Mouse (Mus musculus): ENCODE results near the gene Slc9a3r1. TPM values are rescaled to one million over a fixed set of nuclear protein-coding genes. Genes with fewer than 3 reads are reported as not detected.
A peak's percentile ranks its signal among the peaks of the same experiment; 100 is the strongest.

Gene Slc9a3r1
- total RNA-seq, 2 experiments from 2014 or later: 1.8 to 2.6 TPM

DNA sequence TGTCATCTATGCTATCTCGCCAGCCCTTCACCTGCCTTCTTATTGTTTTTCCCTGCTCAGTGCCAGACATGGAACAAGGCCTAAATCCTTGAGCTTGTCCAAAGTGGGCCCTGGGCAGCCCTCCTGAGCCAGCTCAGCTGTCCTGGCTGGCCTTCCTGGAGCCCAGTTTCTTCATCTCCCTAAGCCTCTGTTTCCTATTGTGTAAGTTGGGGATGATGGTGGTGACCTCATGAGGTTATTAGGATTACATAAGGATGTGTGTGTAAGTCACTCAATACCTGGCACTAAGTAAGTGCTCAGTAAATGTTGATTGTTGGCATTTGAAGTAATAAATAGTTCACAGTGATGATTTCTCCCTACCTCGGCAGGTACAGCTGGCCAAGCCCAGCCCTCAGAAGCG, 3.6 kb downstream of the Slc9a3r1 start:
- H3K4me3 ChIP-seq: no peak overlapping the region
- peak; percentile 6 for DNase-seq
- intact Hi-C loops (cut with DNase I): no loop called here
- H3K27ac ChIP-seq: no peak overlapping the region
- no peak for TF ChIP-seq CTCF (IDR thresholded peaks at IDR 0.05)

DNA sequence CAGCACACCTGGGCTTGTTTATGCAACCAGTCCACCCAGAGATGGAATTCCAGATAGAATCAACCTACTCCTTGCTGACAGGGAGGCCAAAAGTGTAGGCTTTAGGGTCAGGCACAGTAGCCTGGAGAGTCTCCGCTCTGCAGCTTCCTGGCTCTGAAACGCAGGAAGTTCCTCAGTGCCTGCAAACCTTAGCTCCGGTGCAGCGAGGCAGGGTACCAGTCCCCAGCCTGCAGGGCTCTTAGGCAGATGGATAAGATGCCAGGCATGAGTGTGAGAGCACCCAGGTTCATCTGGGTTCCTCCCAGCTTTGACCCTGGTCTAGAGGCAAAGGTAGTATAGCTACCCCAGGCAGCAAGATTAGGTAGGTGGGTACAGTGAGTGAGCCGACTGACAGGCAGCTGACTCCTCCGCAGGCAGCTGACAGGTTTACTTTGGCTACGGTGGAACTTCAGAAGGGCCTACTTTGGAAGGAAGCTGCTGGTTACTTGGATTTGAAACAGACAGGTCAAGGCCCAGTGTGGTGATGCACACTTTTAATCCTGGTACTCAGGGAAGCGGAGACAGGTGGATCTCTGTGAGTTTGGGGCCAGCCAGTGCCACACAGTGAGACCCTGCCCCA, 4.6 kb downstream of the Slc9a3r1 start:
- peak; percentile 7 for DNase-seq
- intact Hi-C loops (cut with DNase I): no loop called here
- Histone ChIP-seq H3K27ac (no peak overlapping the region), H3K4me3 (no peak overlapping the region)
- no peak for TF ChIP-seq CTCF (IDR thresholded peaks at IDR 0.05)

DNA sequence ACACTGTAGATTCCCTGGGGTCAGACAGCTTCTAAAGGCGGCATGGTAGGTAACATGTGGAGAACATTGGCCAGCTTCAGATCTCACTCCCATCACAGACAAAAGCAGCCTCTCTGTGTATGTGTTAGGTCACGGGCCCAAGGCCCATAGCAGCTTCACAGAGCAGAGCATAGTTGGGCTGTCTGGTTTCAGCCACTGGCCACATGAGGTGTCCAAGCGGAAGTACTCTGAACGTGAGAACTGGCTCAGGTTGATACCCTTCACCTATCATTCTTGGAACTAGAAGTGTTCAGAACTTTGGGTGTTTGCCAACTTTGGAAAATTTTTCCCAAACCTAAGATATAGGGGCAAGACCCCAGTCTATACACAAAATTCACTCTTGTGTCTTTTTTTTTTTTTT, 6.3 kb downstream of the Slc9a3r1 start:
- no peak for TF ChIP-seq CTCF (IDR thresholded peaks at IDR 0.05)
- no peak for DNase-seq
- intact Hi-C loops (cut with DNase I): no loop called here
- Histone ChIP-seq H3K27ac (no peak overlapping the region), H3K4me3 (no peak overlapping the region)

DNA sequence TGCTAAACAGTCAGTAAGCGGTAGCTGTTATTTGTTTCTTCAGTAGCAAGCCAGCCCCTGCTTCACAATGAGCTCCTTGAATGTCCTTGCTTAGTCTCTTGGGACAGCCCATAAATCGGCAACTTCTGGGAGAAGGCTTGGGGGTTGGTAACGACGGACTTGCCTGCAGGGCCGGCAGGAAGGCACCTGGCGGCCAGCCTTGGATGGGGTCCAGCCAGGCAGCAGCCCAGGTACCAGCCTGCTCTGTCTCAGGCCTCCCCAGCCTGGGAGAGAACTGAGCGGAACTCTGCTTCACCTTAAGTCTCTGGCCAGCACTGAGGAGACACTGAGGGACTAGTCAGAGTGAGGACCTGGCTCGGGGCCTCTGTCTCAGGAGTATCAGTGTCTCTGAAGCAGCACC, 8.0 kb downstream of the Slc9a3r1 start:
- intact Hi-C loops (cut with DNase I): no loop called here
- TF ChIP-seq CTCF (IDR thresholded peaks at IDR 0.05): no peak
- Histone ChIP-seq H3K27ac (no peak overlapping the region), H3K4me3 (no peak overlapping the region)
- no peak for DNase-seq

DNA sequence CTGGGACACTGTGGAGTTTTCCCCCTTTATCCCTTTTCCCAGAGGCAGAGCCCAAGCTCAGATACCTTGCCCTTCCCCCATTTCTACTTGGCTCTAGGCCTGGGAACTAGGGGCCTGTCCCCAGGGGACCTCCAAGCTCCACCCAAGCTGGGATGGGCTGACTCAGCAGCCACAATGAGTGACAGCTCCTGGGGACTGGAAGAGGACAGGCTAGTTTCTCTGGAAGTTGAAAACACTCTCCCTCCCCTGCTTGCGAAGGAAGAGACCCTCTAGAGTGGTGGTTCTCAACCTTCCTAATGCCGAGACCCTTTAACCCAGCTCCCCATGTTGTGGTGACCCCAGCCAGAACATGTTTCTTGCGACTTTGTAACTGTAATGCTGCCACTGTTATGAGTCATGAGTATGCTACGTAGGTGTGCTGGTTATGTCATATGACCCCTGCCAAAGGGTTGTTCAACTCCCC, 9.7 kb downstream of the Slc9a3r1 start:
- H3K4me3 ChIP-seq: no peak overlapping the region
- no peak for TF ChIP-seq CTCF (IDR thresholded peaks at IDR 0.05)
- DNase-seq: no peak
- intact Hi-C loops (cut with DNase I): no loop called here
- no peak overlapping the region for H3K27ac ChIP-seq

DNA sequence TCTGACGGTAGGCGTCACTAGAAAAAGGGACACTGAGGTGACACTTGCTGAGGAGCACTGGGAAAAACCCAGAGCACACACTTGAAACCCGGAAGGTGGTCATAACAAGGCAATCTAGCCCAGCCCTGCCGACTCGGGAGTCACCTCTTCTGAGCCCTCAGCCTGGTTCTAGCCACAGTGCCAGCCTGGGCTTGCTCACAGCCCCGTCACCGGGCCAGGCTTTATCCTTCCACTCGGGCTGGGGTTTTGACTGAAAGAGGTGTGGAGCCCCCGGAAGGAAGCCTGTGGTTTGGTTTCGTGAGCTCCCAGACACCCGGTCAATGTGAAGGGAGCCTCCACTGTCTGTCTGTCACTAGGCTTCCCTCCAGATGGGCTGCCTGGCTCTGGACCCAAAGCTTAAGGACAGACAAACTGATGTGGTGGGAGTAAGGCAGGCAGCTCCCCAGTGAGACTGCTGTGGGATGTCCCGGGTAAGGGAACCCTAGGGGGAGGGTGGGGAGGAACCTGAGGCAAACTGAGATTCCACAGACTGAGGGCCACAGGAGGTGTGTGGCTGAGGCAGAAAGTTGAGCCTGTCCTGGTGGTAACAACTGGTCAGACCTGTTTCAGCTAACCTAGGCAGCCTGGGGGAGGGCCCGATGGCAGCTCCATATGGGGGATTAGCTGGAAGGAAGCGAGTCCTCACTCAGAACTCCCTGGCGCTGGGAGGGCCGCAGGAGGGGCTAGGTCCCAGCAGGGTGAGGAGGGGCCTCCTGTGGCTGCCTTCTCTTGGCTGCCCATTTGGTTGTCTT, 10.6 kb downstream of the Slc9a3r1 start:
- no peak for DNase-seq
- intact Hi-C loops (cut with DNase I): no loop called here
- Histone ChIP-seq H3K4me3 (no peak overlapping the region), H3K27ac (no peak overlapping the region)
- no peak for TF ChIP-seq CTCF (IDR thresholded peaks at IDR 0.05)

DNA sequence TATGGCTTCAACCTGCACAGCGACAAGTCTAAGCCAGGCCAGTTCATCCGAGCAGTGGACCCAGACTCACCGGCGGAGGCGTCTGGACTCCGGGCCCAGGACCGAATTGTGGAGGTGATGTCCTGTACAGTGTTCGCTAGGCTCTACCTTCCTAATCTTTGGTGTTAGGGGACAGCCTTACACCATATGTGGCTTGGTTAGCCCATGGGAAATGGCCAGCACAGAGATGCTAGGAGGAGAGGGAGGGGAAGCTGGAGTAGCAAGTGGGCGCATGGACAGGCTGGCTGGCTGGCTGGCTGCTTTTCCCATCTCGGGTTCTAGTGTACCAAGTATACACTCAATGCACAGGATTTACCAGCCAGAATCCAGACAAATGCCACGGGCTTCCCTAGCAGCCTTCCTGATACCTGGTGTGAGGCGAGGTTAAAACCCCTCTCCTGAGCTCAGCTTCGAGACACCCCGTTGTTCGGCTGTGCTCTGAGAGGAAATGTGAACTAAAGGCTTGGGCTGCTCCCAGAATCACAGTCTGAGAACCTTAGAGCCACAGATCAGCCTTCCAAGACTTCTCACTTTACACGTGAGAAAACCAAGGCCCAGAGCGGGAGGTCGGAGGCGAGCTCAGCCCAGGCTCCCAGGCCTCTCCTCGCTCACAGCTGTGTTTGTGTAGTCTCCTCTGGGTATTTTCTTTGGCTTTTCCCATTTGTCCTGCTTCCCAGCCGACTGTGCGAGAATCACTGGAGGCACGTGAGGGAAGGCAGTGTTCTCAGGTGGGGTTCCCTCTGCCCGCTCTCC, 13.5 kb downstream of the Slc9a3r1 start:
- peak overlapping the region; percentile 56 for H3K27ac ChIP-seq
- no peak for DNase-seq
- no peak overlapping the region for H3K4me3 ChIP-seq
- TF ChIP-seq CTCF (IDR thresholded peaks at IDR 0.05): no peak
- intact Hi-C loops (cut with DNase I): no loop called here

DNA sequence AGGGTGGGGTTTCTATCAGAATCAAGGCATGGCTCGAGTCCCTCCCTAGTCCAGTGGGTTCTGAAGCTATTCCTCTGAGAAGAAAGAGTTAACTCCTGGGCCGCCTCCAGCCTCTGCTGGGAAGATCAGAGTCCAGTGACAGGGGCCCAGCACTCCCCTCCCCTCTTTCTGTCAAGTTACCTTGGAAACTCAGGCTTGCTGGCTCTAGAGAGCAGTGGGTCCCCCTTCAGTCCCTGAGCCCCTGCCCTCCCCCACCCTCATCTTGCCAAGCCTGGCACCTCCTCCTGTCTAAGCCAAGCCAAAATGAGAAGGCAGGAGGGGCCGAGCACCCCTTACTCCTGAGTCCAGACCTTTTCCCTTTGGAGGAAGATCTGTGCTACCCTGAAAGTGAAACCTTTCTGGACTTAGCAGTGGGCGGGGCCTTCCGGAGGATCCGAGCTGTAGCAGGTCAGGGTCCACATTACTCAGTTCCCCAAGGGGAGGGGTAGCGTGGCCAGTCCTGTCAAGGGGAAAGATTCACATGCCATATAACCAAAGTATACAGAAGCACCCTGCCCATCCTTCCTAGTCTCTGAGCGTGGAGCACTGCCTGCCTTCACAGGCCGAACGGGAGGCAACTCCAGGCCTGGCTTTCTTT, 14.5 kb downstream of the Slc9a3r1 start:
- Histone ChIP-seq H3K27ac (peak overlapping the region; percentile 7; the same call in 1 of the 2 replicates), H3K4me3 (no peak overlapping the region)
- intact Hi-C loops (cut with DNase I): no loop called here
- DNase-seq: no peak
- TF ChIP-seq CTCF (IDR thresholded peaks at IDR 0.05): no peak

DNA sequence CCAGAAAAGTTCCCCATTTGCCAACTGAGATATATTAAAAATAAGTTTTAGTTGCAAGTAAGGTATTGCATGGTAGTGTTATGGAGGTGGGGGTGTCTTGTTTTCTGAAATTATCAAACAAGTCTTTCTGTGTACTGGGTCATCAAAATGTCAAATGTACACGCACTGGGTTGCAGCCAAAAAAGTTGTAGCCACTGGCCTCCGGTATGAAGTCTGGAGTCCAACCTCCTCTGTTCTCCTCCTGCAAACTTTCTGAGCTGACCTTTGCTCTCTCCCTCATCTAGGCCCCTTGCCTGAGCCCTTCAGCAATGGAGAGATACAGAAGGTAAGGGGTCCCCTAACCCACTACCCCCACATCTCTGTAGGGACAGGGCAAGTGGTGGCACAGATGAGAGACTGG, 15.6 kb downstream of the Slc9a3r1 start:
- no peak for TF ChIP-seq CTCF (IDR thresholded peaks at IDR 0.05)

DNA sequence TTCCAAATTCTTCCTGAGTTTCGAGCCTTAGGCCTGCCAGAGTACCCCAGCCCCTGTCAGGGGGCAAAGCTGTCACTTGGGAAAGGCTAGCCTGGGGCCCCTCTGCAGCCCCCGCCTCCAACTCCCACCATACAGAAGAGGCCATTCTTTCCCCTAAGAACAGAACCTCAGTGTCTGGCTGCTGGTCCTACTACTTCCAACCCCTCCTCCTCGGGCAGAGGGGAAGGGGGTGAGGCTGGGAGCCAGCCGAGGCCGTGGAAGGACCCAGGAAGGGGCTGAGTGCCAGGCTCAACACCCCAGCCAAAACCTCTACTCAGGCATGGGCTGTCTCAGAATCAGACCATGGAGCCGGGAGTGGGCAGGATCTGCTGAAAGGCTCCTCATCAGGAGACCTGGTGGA, 16.1 kb downstream of the Slc9a3r1 start:
- intact Hi-C loops (cut with DNase I): no loop called here
- Histone ChIP-seq H3K4me3 (no peak overlapping the region), H3K27ac (0 out of 2 replicates have a peak overlapping the region, but pooled peaks have one; percentile 8)
- TF ChIP-seq CTCF (IDR thresholded peaks at IDR 0.05): no peak
- DNase-seq: no peak

More for the DNA sequence above, 15.6 kb downstream of the Slc9a3r1 start:
- no peak overlapping the region for H3K4me3 ChIP-seq
- intact Hi-C loops (cut with DNase I): no loop called here
- 0 out of 2 replicates have a peak overlapping the region, but pooled peaks have one; percentile 8 for H3K27ac ChIP-seq
- no peak for DNase-seq

DNA sequence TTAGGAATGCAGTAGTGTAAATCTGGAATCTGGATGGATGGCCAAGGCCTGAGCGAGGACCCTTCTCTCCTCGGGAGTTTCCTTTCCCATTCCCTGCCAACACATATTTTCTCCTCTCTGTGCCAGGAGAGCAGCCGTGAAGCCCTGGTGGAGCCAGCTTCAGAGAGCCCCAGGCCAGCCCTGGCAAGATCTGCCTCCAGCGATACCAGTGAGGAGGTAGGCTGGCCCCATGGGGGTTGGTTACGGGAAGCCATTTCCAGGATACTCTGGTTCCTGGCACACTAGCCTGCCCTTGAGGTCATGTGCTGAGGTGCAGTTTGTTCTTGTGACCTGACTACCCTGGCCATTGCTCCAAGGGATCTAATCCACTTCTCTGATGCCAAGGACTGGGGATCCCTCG, 16.7 kb downstream of the Slc9a3r1 start:
- intact Hi-C loops (cut with DNase I): no loop called here

DNA sequence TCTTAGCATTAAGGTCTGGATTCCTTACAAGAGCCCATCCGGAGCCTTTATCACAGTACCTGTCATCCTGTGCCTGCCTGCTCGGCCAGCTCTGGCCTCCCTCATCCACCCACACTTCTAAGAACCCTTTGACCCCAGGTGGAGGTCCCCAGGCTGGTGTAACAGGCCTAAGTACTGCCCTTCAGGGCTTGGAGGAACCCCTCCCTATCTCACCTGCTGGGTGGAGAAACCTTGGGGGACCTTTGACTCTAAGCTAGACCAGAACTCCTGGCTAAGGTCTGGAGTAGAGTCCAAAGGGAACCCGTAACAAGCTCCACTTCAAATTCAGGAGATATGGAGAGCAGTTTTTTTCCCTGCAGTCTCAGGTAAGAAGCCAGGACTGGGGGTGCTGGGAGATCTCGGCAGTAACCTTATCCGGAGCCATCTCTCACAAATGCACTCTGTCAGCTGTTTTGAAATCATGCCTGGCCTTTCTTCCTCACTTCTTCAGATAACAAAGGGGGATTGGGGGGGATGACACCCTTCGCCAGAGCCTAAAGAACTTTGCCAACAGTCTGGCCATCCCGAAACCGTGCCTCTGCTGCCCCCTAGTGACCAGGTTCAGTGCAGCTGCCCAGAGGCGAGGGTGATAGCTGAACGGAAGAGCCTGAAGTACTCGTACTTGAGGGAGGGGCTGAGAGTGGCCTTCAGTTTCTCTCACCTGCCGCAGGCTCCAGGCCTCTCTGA, 18.9 kb downstream of the Slc9a3r1 start:
- TF ChIP-seq CTCF (IDR thresholded peaks at IDR 0.05): peak; percentile 94
- intact Hi-C loops (cut with DNase I): loop anchor here (1.0 kb wide), 1 partner anchor 21 kb away; no protein-coding TSS in a partner anchor
- Histone ChIP-seq H3K27ac (no peak overlapping the region), H3K4me3 (no peak overlapping the region)
- peak; percentile 86 for DNase-seq

More for the DNA sequence above, 16.7 kb downstream of the Slc9a3r1 start:
- DNase-seq: no peak
- TF ChIP-seq CTCF (IDR thresholded peaks at IDR 0.05): no peak
- no peak overlapping the region for H3K4me3 ChIP-seq
- H3K27ac ChIP-seq: no peak overlapping the region
